Mouse (Mus musculus) right cerebral cortex, adult 18-20 months (tissue): Measurements from ENCODE around the gene Exoc8.

ENCODE experiments used
- DNase-seq: peaks from one replicate; pipeline ENCODE4 v3.0.0; 2022; ENCODE audit warnings: mixed read lengths

Exoc8 gene

DNA sequence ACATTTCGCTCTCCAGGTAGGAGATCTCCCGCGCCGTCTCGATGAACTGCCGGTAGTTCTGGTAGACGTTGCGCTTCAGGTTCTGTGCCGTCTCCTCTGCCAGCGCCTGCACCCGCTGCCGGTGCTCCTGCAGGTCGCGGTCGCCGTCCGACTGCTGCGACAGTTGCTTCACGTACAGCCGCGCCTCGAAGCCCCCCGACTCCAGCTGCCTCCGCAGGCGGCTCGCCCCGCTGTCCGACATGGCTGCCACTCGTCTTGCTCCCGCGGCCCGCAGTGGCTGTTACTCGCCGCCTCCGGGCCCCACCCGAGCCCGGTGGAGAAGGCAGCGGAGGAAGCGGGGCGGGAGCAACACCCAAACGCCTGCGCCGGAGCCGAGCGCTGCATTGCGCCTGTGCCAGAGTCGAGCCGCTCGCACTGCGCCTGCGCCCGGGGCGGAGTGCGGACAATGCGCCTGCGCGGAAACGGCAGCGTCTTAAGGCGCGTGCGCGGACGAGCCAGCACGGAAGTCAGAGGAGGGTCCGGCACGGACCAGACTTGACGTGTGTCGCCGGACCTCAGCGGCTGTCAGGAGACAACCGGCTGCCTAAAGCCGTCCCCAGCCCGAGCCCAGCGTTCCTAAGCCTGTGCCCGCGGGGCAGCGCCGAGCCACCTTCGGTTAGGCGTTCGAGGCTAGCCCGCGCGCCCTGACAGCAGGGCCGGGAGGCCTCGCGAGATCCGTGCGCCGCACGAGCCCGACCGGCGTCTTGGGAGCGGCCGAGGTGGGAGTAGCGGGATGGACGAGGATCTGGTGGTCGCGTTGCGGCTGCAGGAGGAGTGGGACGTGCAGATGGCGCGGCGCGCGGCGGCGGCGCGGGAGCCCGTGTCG, at the start of gene Exoc8, which contains the start of gene Sprtn:
Gene Exoc8 (minus strand): TSS at position 320 of the 865 bp plus-strand sequence.
Gene Sprtn (plus strand): TSS at position 501 of the 865 bp plus-strand sequence.
- DNase-seq: peak; percentile 97

DNA sequence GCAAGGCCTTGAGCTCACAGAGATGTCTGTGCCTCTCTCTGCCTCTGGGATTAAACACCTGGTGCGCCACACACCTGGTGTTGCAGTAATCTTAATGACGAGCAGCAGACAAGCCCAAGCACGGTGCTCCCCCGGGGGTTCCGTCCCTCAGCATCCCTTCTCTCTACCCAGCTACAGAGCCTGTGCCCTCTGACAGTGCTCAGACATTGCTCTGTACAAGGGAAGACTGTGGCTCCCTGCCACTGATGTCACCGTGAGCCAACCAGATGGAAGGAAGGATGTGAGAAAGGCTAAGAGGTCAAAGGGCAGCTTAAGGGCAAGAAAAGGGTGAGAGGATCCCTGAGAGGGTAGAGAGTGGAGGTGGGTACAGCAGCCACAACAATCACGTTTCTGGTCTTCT, 46.9 kb upstream of the Exoc8 start:
- no peak for DNase-seq

DNA sequence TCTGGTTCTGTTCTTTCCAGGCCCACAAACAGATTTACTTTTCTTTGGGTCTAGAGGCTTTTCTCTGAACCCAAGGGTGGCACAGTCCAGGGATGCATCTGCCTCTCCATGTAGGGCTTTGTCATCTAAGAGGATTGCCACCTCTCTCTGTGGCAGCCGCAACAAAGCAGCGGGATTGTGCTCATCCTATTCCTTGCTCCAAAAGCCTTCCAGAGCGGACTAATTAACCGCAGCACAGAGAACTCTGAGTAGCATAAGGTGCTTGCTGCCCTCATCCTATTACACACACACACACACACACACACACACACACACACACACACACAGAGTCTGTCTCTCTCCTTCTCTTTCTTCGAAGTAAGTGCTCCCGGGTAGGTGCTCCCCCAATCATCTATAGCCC, 46.3 kb upstream of the Exoc8 start:
- no peak for DNase-seq

DNA sequence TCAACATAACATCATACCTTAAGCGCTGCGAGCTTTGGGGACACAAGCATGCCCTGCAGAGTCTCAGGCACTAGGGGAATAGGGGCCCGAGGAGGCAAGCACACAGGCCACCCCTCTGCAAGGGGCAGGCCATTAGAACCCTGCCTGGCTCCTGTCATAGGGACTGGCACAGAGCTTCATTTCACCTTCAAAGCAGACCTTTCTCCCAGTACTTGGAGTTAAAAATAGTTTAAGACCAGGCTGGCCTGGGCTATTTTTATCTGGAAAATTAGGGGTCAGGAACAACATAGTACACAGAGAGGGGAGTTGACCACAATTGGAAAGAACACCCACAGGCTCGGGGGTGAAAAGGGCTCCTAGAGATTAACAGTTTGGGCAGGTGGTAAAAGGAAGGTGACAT, 39.8 kb upstream of the Exoc8 start:
- no peak for DNase-seq

DNA sequence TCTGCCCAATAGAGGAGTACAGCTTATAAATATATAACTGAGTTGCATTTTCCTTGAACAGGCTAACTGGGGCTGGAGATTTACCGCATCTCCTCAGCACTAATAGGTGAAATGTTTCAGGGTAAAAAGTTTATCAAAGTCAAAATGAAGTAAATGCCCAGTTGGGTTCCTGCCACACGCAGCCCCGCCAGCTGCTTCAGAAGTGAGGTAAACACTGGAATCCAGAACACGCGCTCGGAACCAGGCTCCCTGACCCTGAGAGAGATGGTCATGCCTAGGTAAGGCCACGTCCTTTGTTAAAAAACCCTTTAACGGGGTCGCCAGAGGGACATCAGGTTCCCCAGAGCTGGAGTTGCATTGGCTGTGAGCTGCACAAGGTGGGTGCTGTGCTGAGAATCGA, 39.2 kb upstream of the Exoc8 start:
- DNase-seq: no peak

DNA sequence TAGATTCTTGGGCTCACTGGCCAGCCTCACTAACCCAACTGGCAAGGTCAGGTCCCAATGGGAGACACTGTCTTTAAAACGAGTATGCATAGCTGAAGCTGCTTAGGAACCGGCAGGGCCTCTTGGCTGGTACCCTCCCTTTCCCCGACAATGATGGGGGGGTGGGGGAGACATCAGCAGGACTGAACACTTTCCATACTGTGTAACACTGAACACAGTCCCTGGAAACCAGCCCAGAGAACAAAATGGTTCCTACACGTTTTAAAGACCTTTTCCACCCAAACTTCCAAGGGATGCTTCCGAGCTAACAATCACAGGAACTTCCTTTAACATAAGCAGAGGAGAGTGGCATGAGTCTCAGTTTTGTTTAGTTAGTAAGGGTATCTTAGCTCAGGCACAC, 37.6 kb upstream of the Exoc8 start:
- DNase-seq: no peak

DNA sequence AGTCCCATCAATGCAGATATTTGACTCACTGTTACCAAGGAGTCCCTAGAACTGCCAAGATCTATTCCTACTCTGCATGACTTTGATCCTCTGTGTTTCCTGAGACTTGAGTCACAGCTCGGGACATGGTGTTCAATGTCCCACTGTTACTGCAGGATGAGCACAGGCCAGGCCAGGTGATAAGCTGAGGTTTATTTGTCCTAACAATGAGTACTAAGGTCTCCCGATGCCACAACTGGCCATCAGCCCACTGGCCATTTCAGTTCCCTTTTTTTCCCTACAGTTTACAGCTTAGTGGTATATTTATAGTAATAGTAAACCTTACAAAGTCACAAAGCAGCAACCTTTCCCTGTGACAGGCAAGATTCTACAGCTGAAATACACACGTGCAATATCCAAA, 34.9 kb upstream of the Exoc8 start:
- no peak for DNase-seq

DNA sequence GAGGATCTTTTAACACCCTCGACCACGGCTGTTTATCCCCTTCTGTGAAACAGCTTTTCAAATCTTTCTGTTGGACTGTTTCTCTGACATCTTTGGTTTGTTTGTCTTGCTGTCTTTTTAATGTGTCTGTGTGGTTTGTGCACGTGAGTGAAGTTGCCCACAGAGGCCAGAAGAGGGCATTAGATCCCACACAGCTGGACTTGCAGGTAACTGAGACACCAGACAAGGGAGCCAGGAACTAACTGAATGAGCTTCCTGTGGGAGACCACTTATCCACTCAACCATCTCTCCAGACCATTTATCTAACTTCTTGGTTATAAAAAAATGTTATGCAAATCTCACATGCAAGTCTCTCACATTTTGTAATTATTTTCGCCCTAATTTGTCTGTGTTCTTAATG, 33.1 kb upstream of the Exoc8 start:
- DNase-seq: no peak

DNA sequence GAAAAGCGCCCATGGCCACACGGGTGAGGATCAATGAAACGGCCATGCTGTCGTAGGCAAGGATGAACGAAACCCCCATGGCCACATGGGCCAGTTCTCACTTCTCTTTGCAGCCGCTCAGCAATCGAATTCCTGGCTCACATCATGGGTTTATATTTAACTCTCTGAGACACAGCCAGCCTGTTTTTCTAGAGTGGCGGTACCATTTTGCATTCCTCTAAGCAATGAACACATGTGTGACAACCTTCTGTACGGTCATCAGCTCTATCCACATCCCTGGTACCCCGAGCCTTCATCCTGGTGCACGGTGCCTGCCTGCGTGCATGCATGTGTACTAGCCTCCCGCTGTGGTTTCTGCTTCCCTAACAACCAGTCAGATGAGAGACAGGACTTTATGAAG, 32.6 kb upstream of the Exoc8 start:
- no peak for DNase-seq

DNA sequence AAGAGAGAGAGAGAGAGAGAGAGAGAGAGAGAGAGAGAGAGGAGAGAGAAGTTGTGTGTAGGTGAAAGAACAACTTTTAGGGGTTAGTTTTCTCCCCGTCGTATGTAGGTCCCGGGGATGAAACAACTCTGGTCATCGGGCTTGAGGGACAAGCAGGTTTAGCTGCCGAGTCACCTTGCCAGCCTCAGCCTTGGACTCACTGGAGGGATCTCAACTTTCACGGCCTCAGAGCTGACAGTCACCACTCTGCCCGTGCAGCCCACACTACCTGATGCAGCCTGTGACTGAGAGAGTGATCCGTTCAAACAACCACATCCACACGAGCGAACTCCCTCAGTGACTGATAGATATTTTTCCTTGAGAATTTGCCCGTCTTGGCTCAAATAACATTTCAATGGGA, 31.5 kb upstream of the Exoc8 start:
- DNase-seq: no peak

DNA sequence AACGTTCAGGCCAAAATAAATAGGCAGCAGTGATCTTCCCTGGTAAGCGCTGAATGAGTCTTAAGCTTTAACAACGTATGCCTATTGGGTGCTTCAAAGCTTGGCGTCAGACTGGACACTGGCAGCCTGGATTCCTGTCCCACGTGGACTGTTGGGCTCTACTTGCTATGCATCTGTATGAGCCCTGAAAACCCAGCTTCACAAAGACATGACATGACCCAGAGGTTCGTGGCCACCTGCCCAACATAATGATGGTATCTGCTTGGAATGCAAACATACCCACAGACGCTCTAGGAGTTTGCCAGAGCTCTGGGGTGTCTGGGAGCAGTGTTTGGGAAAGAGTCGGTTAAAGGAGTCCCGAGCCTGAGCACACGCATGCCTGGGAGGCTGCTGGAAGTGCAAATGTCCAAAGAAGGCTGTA, 28.9 kb upstream of the Exoc8 start:
- DNase-seq: no peak

DNA sequence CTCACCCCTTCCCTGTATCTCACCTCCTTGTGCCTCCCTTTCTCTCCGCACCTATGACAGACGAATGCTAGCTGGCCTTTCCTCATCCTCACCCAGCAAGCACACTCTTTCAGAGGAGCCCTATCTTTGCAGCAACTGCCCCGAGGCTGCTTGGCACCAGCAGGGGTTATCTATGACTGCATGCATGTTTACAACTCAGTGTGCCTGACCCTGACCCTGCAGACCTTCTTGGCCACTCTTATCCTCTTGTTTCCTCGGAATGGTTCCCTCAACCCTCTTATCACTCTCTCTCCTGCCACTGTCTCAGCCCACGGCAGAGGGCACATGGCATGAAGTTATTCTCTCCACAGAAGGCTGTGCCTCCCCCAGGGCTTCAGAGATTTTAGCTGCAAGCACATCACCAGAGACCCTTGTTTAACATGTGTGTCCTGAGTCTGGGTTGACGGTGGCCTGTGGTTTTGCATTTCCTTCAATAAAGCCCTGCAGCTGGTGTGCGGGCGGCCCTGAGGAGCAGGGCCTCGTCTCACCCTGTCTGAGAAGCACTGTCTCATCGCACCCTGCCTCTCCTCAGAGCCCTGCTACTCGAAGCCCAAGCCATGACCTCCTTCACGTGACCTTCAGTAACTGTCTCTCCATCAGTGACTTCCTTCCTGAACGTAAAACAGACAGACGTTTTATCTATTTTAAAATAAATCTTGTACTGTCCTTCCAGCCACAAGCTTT, 28.2 kb upstream of the Exoc8 start:
- no peak for DNase-seq

DNA sequence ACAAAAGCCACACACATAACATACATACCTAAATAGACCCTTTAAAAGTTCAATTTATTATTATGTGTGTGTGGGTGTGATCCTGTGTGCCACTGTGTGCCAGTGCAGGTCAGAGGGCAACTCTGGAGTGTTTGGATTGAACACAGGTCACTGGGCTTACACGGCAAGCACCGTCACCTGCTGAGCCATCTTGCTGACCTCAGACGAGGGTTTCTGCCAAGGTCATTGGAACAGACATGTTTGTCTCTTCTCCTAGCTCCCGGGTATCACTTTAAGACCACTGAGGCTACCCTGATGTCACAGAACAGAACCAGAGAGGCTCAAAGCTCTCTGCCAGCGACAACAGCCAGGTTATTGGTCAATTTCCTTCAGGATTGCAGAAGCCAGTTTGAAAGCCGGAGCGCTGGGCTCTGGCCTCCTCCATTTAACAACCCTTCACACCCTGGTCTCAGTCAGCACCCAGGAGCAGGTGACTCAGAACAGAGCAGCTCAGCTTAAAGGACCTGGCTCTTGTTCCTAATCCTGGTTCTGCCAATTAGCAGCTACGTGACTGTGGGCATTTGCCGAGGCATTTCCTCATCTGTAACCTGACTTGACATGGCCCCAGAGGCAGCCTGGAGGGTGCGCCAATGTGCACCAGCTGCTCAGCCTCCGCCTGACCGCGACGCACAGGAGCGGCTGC, 26.6 kb upstream of the Exoc8 start:
- DNase-seq: no peak

DNA sequence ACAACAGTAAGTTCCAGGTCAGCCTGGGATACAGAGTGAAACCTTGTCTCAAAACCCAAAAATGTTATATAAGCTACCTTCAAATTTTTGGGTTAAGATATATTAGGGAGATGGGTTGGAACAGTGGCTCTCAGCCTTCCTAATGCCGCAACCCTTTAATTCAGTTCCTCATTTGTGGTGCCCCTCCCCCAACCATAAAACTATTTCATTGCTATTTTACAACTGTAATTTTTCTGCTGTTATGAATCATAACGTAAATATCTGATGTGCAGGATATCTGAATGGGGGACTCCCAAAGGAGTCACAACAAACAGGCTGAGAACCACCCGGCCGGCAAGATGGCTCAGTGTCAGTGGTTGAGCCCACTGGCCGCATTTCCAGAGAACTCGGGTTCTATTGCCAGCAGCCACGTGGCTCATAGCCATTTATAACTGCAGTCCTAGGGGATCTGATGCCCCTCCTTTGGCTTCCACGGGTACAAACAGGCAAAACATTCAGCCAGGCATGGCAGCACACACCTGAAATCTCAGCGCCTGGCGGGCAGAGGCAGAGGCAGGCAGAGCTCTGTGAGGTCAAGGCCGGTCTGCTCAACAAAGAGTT, 25.1 kb upstream of the Exoc8 start:
- no peak for DNase-seq

DNA sequence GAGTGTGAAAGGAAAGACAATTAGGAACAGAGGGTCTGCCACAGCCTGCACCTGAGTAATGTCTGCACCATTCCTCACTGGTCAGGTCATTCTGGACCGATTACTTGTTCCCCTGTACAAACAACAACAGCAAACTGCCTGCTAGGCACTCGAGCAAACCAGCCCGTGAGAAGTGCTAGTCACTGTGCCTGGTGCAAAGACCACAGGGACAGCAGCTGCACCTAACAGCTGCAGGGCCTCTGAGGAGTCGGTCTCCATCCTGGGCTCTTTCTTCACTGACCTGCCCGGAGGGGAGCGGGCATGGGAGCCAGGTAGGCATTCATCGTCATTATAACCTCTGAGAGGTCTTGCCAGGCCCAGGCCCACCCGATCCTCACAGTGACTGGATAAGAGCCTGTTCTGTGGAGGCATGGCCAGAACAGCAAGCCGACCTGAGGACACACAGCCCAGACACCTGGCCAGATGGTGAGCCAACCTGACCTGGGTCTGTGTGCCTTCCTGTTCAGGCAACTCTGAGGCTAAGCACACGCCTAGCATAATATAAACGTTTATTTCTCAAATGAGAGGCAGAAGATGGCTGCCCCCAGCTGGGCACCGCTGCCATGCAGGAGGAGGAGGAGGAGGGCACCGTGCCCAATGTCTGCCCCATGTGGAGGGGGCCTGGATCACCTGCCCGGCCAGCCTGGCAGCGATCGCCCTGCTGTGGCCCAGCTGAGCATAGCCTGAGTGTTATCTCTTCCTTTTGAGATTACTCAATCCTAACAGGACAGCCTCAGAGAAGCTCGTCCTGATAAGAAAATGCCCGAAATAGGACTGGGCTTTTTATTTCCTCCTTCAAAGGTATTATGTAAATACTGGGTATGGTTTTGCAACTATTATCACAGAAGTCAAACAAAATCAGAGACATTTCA, 24.1 kb upstream of the Exoc8 start:
- DNase-seq: no peak

DNA sequence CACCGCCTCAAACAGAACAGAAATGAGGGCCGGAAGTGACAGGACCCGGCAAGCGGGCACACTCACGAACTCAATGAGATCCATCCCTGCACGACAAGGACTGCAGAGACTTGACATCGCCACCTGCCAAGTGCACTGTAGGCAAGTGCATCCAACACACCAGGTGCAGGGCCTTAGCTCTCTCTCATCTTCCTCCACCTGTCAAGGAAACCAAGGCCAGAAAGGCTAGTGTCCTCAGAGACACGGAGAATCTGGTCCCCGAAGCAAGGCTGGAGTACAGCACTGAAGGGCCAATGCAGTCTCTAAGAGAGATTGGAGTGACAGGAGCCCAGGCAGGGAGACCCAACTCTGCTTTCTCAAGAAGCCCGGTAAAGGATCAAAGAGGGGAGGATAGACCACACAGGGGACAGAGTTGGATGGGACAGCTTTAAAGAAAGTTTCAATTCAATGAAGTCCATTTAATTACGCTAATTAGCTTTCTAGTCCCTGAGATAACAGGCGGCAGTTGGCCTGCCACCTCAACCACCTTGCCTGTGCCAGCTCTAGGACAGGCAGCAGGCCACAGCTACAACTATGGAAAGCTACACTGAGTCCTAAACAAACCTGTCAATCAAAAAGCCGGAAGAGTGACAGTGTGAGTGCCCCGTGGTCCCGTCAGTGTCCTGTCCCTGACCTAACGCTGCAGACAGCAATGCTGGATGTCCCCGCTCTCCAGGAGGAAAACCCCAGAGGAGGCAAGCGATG, 20.4 kb upstream of the Exoc8 start:
- no peak for DNase-seq

DNA sequence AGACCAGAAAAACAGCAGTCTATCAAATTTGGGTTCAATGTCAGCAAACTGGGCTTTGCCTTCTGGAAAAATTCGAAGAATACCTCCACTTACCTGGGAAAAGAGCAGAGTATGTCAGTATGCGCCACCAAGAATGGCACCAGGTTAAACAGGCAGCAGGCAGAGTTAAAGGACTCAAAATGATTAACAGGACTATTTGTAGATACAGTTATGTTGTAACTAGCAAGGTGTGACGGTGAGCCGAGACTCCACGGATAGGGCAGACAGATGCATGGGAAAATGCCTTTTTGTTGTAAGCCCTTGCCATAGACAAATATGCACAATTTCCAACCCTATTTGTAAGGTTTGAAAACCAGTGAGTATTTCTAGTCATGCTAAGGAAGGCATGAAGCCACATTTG, 16.6 kb upstream of the Exoc8 start:
- DNase-seq: no peak

DNA sequence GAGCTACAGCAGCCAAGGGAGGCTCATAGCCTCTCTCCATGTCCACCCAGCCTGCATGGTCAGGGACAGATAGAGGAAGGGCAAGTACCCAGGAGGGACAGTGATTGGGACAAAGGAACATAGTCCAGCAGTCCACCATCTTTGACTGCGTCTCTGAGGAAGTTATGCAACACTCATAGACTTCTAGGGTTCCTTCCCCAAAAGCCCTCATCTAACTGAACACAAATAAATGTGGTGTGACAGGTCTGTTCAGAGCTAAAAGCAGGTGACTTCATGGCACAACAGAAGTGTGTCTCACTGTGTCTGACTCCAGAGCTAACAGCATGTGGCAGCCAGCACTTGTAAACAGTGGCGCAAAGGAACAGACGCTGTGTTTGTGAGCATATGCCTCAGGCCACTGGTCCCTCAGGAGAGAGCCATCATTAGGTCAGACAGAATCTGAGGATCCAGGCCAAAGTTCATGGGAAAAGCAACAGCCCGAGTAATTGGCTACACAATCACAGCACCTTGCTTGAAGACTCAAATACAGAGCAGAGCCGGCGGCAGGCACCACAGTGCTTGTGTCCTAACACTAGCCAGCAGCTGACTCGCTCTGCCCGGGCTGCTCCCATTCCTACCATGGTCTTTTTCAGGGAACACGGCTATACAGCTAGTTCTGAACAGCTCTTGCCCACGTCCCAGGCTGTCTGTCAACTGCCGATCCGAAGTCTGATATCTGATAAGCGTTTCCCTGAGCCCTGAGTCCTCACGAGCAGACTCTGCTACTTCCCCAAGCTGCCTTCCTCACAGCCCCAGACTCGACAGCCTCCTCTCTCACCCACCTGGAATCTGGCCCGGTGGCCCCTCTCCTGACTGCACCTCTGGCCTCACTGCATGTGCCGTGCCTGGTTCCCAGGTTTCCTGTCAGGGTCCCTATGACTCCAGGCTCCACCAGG, 14.7 kb upstream of the Exoc8 start:
- DNase-seq: no peak

DNA sequence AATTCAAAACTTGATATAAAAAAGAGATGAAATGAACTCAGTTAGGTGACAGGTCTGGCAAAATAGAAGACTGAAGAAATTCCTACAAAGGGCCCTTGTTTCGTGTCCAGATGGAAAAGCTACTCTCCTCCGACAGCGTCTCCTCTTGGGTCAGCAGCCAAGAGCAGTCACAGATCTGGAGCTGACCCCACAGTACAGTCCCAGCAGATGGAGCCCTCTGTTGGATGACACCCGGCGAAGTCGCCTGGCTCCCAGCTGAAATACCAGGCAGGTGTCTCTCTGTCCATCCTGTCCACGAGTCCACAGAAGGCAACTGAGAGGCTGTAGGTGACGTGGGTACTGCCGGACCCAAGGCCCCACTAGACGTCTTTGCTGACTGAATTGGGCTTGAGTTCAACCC, 12.8 kb upstream of the Exoc8 start:
- DNase-seq: no peak

DNA sequence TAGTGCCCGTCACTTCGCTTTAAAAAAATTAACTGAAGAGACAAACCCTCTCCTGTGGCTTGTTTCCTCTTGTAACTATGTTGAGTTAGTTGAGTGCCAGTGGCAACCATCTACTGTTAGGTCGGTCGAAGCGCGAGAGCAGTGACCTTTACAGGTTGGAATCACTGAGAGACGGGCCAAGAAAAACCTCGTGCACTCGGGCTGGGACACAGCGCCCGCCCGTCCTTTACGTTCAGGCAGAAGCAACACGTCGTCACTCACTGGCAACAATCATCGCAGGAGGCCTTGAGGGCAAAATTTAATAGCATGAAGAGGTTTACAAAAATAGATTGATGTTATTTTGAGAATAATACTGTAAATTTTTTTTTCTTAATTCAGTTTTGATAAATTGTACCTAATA, 12.4 kb upstream of the Exoc8 start:
- no peak for DNase-seq
